Mouse (Mus musculus) urinary bladder, postnatal 36 days (tissue): Measurements from ENCODE around the gene Pde4dip.

Experiments used
- DNase-seq, 2 experiments: peaks; one replicate each; pipeline ENCODE4 v3.0.0; 2022; ENCODE audit warnings: low spot score in 2 of 2, mixed read lengths in 1 of 2

The Pde4dip gene

GRCm38 (mm10) chr3:97888168-97888901, at the start of gene Pde4dip:
Gene Pde4dip (minus strand): TSS chr3:97888707.
- DNase-seq: no peak

- DNase-seq: no peak
Measured at GRCm38 (mm10) chr3:97937945-97938266, 49.4 kb upstream of the Pde4dip start.

- no peak for DNase-seq
Measured at GRCm38 (mm10) chr3:97937068-97937944, 48.8 kb upstream of the Pde4dip start.

GRCm38 (mm10) chr3:97934331-97935300, 46.1 kb upstream of the Pde4dip start:
- no peak for DNase-seq

- no peak for DNase-seq
Measured at GRCm38 (mm10) chr3:97933811-97934210, 45.3 kb upstream of the Pde4dip start.

GRCm38 (mm10) chr3:97933251-97933650, 44.7 kb upstream of the Pde4dip start:
- no peak for DNase-seq

GRCm38 (mm10) chr3:97932771-97933170, 44.3 kb upstream of the Pde4dip start:
- DNase-seq: no peak

- DNase-seq: no peak
Measured at GRCm38 (mm10) chr3:97932131-97932530, 43.6 kb upstream of the Pde4dip start.

GRCm38 (mm10) chr3:97931310-97931885, 42.9 kb upstream of the Pde4dip start:
- DNase-seq: no peak

GRCm38 (mm10) chr3:97930787-97931158, 42.3 kb upstream of the Pde4dip start:
- DNase-seq: no peak

- no peak for DNase-seq
Measured at GRCm38 (mm10) chr3:97930141-97930786, 41.8 kb upstream of the Pde4dip start.

GRCm38 (mm10) chr3:97928968-97929858, 40.7 kb upstream of the Pde4dip start:
- peak; percentile 72 to 79 for DNase-seq

- no peak for DNase-seq
Measured at GRCm38 (mm10) chr3:97927322-97927721, 38.8 kb upstream of the Pde4dip start.

- no peak for DNase-seq
Measured at GRCm38 (mm10) chr3:97925246-97925645, 36.7 kb upstream of the Pde4dip start.

- no peak for DNase-seq
Measured at GRCm38 (mm10) chr3:97918885-97919550, 30.5 kb upstream of the Pde4dip start.

- DNase-seq: no peak
Measured at GRCm38 (mm10) chr3:97915081-97915480, 26.6 kb upstream of the Pde4dip start.

- DNase-seq: no peak
Measured at GRCm38 (mm10) chr3:97911093-97911492, 22.6 kb upstream of the Pde4dip start.

- DNase-seq: no peak
Measured at GRCm38 (mm10) chr3:97909737-97910136, 21.2 kb upstream of the Pde4dip start.

GRCm38 (mm10) chr3:97901586-97901985, 13.1 kb upstream of the Pde4dip start:
- DNase-seq: no peak
